Mouse (Mus musculus): Measurements from ENCODE around the gene 2810408A11Rik.

- no peak for TF ChIP-seq CTCF (IDR thresholded peaks at IDR 0.05; ENCODE audit: extremely low read depth, insufficient read depth, low read length)
- TF ChIP-seq POLR2A (IDR thresholded peaks at IDR 0.05; ENCODE audit: extremely low read depth, insufficient read depth, low read length): no peak
Measured at GRCm38 (mm10) chr11:69878399-69878798, 22.4 kb downstream of the 2810408A11Rik start.
